Mouse (Mus musculus) kidney, adult 2 months (tissue): Measurements from ENCODE around the gene Ube2r2. TPM values are rescaled to one million over a fixed set of nuclear protein-coding genes. Genes with fewer than 3 reads are reported as not detected.

Experiments
- DNase-seq: peaks from one replicate; pipeline ENCODE4 v3.0.0; 2021
- H3K27ac ChIP-seq: fragments of 200-500 bp; 2 replicates; pipeline ENCODE4 v1.5.1; 2012; ENCODE audit warnings: low read depth, low read length, control low read depth, inconsistent platforms; ENCODE audit not compliant: insufficient read depth
- H3K27me3 ChIP-seq: fragments of 200-500 bp; replicated peaks from 2 replicates; pipeline ENCODE4 v1.6.1; 2012; ENCODE audit warnings: mild to moderate bottlenecking, moderate library complexity, low read length, inconsistent platforms; ENCODE audit not compliant: control insufficient read depth, insufficient read depth
- H3K36me3 ChIP-seq: fragments of 200-500 bp; 2 replicates; pipeline ENCODE4 v1.6.1; 2012; ENCODE audit warnings: mild to moderate bottlenecking, moderate library complexity, low read length, inconsistent platforms; ENCODE audit not compliant: control insufficient read depth, insufficient read depth
- H3K4me1 ChIP-seq: fragments of 200-500 bp; 2 replicates; pipeline ENCODE4 v1.6.1; 2011; ENCODE audit warnings: low read length; ENCODE audit not compliant: control insufficient read depth, insufficient read depth
- H3K4me3 ChIP-seq: fragments of 200-500 bp; 2 replicates; pipeline ENCODE4 v1.5.1; 2011; ENCODE audit warnings: mild to moderate bottlenecking, low read depth, low read length, control low read depth; ENCODE audit not compliant: insufficient read depth
- CTCF ChIP-seq: fragments of 200-500 bp; conservative IDR thresholded peaks from 2 replicates; pipeline ENCODE4 v1.5.1; 2011; ENCODE audit warnings: low read depth, mild to moderate bottlenecking, control low read depth, low read length, moderate library complexity, mixed read lengths; ENCODE audit not compliant: insufficient read depth, insufficient read length
- POLR2A ChIP-seq: fragments of 200-500 bp; IDR thresholded peaks from one replicate; pipeline ENCODE4 v1.6.1; 2011; ENCODE audit warnings: low read depth, low read length, control low read depth
- WGBS: fragments of 180-500 bp; shearing (Covaris S2); methylation state at CpG from one replicate; pipeline ENCODE4 v1.1.7; 2018; 5-methylcytosine and 5-hydroxymethylcytosine counted together
- polyA plus RNA-seq: library from polyadenylated mRNA; depleted of rRNA; stranded (reverse); fragments of >200 nt; gene quantifications from 2 replicates; pipeline ENCODE4 v1.2.3, GENCODE M21; 2012

Gene Ube2r2
- polyA plus RNA-seq, 1 experiment: 67.4 TPM

- 2% methylated on average over 27 of the region's 70 CpGs for WGBS
- Histone ChIP-seq H3K36me3 (no peaks in the 10 kb centered on the region), H3K27me3 (no peaks in the 10 kb centered on the region), H3K4me3 (peak overlapping the region; percentile 80), H3K4me1 (no peaks in the 10 kb centered on the region; the same call in 1 of the 2 replicates), H3K27ac (peak overlapping the region; percentile 88)
- peak; percentile 85 for DNase-seq
- TF ChIP-seq POLR2A (peak; percentile 22), CTCF (no peak)
Measured at GRCm38 (mm10) chr4:41134935-41135710, 420 bp upstream of the Ube2r2 start.

- 0% methylated on average over 4 of the region's 4 CpGs for WGBS
- DNase-seq: peak; percentile 84
Measured at GRCm38 (mm10) chr4:41136454-41136805, 887 bp downstream of the Ube2r2 start.

GRCm38 (mm10) chr4:41136811-41137210 lies 1.3 kb downstream of the Ube2r2 start:
- no peak for TF ChIP-seq POLR2A
- no peak for TF ChIP-seq CTCF
- H3K36me3 ChIP-seq: no peaks in the 10 kb centered on the region
- peaks cover under 1% of the 10 kb centered on the region; the same call in 1 of the 2 replicates for H3K4me1 ChIP-seq
- no peaks in the 10 kb centered on the region for H3K27me3 ChIP-seq
- 0% methylated on average over 8 of the region's 8 CpGs for WGBS
- H3K4me3 ChIP-seq: peak overlapping the region; percentile 77
- no peak for DNase-seq
- peak overlapping the region; percentile 88 for H3K27ac ChIP-seq

More at GRCm38 (mm10) chr4:41136454-41136805, 887 bp downstream of the Ube2r2 start:
- TF ChIP-seq CTCF: no peak
- TF ChIP-seq POLR2A: no peak
- H3K4me1 ChIP-seq: no peaks in the 10 kb centered on the region; the same call in 1 of the 2 replicates
- H3K27me3 ChIP-seq: no peaks in the 10 kb centered on the region
- H3K36me3 ChIP-seq: no peaks in the 10 kb centered on the region
- peak overlapping the region; percentile 88 for H3K27ac ChIP-seq
- peak overlapping the region; percentile 77 for H3K4me3 ChIP-seq

- Histone ChIP-seq H3K36me3 (no peaks in the 10 kb centered on the region; the same call in 1 of the 2 replicates), H3K4me3 (no peak overlapping the region)
- DNase-seq: peak; percentile 62
Measured at GRCm38 (mm10) chr4:41140174-41140875, 4.8 kb downstream of the Ube2r2 start.

GRCm38 (mm10) chr4:41142601-41143000 lies 7.1 kb downstream of the Ube2r2 start:
- H3K36me3 ChIP-seq: no peaks in the 10 kb centered on the region; the same call in 1 of the 2 replicates
- TF ChIP-seq CTCF (no peak), POLR2A (no peak)
- 60% methylated on average over 2 of the region's 2 CpGs for WGBS
- H3K27me3 ChIP-seq: no peaks in the 10 kb centered on the region
- no peak overlapping the region for H3K4me3 ChIP-seq
- no peak overlapping the region for H3K27ac ChIP-seq
- peak; percentile 74 for DNase-seq
- H3K4me1 ChIP-seq: peaks cover 11% of the 10 kb centered on the region; the same call in 1 of the 2 replicates

More at GRCm38 (mm10) chr4:41140174-41140875, 4.8 kb downstream of the Ube2r2 start:
- H3K4me1 ChIP-seq: peaks cover 8% of the 10 kb centered on the region; the same call in 1 of the 2 replicates
- TF ChIP-seq CTCF: no peak
- TF ChIP-seq POLR2A: no peak
- WGBS: 78% methylated on average over 6 of the region's 6 CpGs
- H3K27ac ChIP-seq: no peak overlapping the region
- no peaks in the 10 kb centered on the region for H3K27me3 ChIP-seq

- no peaks in the 10 kb centered on the region; the same call in none of the 2 replicates for H3K36me3 ChIP-seq
- DNase-seq: no peak
- 72% methylated on average over 3 of the region's 3 CpGs for WGBS
- no peak overlapping the region for H3K27ac ChIP-seq
- no peaks in the 10 kb centered on the region for H3K27me3 ChIP-seq
- TF ChIP-seq CTCF: no peak
- peaks cover 8% of the 10 kb centered on the region; the same call in 1 of the 2 replicates for H3K4me1 ChIP-seq
- H3K4me3 ChIP-seq: no peak overlapping the region
Measured at GRCm38 (mm10) chr4:41149891-41150290, 14.3 kb downstream of the Ube2r2 start.

- no peak overlapping the region for H3K4me3 ChIP-seq
- peaks cover 8% of the 10 kb centered on the region; the same call in 1 of the 2 replicates for H3K4me1 ChIP-seq
- TF ChIP-seq CTCF: no peak
- no peak for TF ChIP-seq POLR2A
- no peak for DNase-seq
- no peaks in the 10 kb centered on the region for H3K27me3 ChIP-seq
- H3K27ac ChIP-seq: no peak overlapping the region
- 79% methylated on average over 7 of the region's 7 CpGs for WGBS
- no peaks in the 10 kb centered on the region; the same call in 1 of the 2 replicates for H3K36me3 ChIP-seq
Measured at GRCm38 (mm10) chr4:41151186-41151585, 15.6 kb downstream of the Ube2r2 start.
